Mouse (Mus musculus): ENCODE measurements around the gene Cfc1. TPM values are rescaled to one million over a fixed set of nuclear protein-coding genes. Genes with fewer than 3 reads are reported as not detected.
A peak's percentile ranks its signal among the peaks of the same experiment; 100 is the strongest.
"Not testable (repeated sequence)": the region's sequence is repeated elsewhere in the genome, so short reads cannot be mapped to it uniquely, and the experiment has no call there.

The Cfc1 gene
- polyA plus RNA-seq (2015; fragmentation: Nextera tagmentation; extraction: Ambion mirVana), result not detected in 2 replicates

- peaks cover 41% of the 10 kb centered on the region for H3K27me3 ChIP-seq
- 24% methylated on average over 7 of the region's 7 CpGs for WGBS
- not testable (repeated sequence) for H3K4me1 ChIP-seq; H3K9ac ChIP-seq; ATAC-seq; H3K9me3 ChIP-seq (replicated peaks); H3K27ac ChIP-seq; H3K36me3 ChIP-seq (ENCODE audit: poor library complexity, severe bottlenecking); H3K4me3 ChIP-seq
- 0 out of 2 replicates have a peak within 1 kb of the TSS, but pooled peaks have one; percentile 36 for H3K4me2 ChIP-seq
Observed at GRCm38 (mm10) chr1:34535043-34535698, at the start of gene Cfc1. Cfc1 (plus strand) TSS chr1:34535648.

- Histone ChIP-seq H3K4me1 (peaks cover 6% of the 10 kb centered on the region; the same call in 1 of the 2 replicates), H3K27ac (no peak overlapping the region), H3K27me3 (0 out of 2 replicates have a peak, but pooled peaks cover 4% of the 10 kb centered on the region), H3K36me3 (ENCODE audit: poor library complexity, severe bottlenecking) (no peaks in the 10 kb centered on the region), H3K9ac (no peak overlapping the region), H3K4me3 (no peak overlapping the region), H3K4me2 (no peak overlapping the region), H3K9me3 (replicated peaks) (no peaks in the 10 kb centered on the region)
- ATAC-seq, result no peak
- 97% methylated on average over 3 of the region's 3 CpGs for WGBS
Observed at GRCm38 (mm10) chr1:34487383-34487782, 48.1 kb upstream of the Cfc1 start.

DNA sequence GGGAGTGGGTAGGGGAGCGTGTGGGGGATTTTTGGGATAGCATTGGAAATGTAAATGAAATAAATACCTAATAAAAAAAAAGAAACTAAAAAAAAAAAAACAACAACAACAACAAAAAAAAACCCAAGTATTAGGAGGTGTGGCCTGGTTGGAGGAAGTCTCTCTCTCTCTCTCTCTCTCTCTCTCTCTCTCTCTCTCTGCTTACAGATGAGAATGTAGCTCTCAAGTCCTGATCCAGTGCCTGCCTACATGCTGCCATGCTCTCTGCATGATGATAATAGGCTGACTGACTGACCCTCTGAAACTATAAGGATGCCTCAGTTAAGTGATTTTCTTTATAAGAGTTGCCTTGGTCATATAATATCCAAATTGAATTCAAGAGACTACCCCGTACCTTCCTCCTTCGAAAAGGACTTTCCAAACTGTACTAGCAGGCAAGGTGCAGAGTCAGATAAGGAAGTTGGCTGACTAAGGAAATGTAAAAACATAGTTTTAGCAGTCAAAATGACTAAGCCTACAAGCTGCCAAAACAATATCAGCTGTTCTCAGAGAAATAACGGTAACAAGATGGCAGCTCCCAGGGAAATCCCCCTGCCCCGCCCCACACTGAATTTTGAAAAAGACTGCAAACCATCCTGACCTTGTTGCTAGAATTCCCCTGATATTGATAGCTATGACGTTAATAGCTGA lies 45.5 kb upstream of the Cfc1 start:
- no peak overlapping the region for H3K4me3 ChIP-seq
- 90% methylated on average over 6 of the region's 6 CpGs for WGBS
- H3K4me2 ChIP-seq, result no peak overlapping the region
- no peaks in the 10 kb centered on the region for H3K9me3 ChIP-seq (replicated peaks)
- no peak overlapping the region for H3K9ac ChIP-seq
- H3K27ac ChIP-seq, result no peak overlapping the region
- ATAC-seq, result no peak
- peaks cover 6% of the 10 kb centered on the region; the same call in 1 of the 2 replicates for H3K4me1 ChIP-seq
- no peaks in the 10 kb centered on the region for H3K36me3 ChIP-seq (ENCODE audit: poor library complexity, severe bottlenecking)
- 0 out of 2 replicates have a peak, but pooled peaks cover 4% of the 10 kb centered on the region for H3K27me3 ChIP-seq

DNA sequence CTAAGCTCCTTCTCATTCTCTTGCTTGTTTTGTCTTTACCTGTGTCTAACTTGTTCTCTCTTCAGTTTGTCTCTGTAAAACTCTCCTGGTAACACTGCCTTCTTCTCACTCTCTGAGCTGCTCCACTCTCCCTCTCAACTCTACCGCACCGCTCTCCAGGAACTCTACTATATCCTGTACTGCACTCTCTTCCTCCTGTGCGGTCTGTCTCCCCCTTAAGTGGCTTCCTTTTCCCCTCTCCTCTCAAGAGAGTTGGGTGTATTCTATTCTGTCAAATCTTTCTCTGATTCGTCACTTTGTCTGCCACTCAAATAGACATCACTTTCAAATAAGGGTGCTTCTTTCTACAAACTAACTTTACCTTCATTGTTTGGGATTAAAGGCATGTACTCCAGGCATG lies 44.0 kb upstream of the Cfc1 start:
- H3K4me2 ChIP-seq, result no peak overlapping the region
- WGBS, result 91% methylated on average over 4 of the region's 4 CpGs
- H3K9me3 ChIP-seq (replicated peaks), result no peaks in the 10 kb centered on the region
- H3K4me1 ChIP-seq, result no peaks in the 10 kb centered on the region
- H3K36me3 ChIP-seq (ENCODE audit: poor library complexity, severe bottlenecking), result no peaks in the 10 kb centered on the region
- no peak for ATAC-seq
- H3K27me3 ChIP-seq, result no peaks in the 10 kb centered on the region
- H3K4me3 ChIP-seq, result no peak overlapping the region
- H3K27ac ChIP-seq, result no peak overlapping the region
- no peak overlapping the region for H3K9ac ChIP-seq

- H3K9me3 ChIP-seq (replicated peaks), result no peaks in the 10 kb centered on the region
- H3K27ac ChIP-seq, result no peak overlapping the region
- no peak overlapping the region for H3K4me2 ChIP-seq
- no peak overlapping the region for H3K4me3 ChIP-seq
- H3K4me1 ChIP-seq, result no peaks in the 10 kb centered on the region
- H3K27me3 ChIP-seq, result no peaks in the 10 kb centered on the region
- no peak for ATAC-seq
- no peak overlapping the region for H3K9ac ChIP-seq
- 38% methylated on average over 3 of the region's 3 CpGs for WGBS
- H3K36me3 ChIP-seq (ENCODE audit: poor library complexity, severe bottlenecking), result no peaks in the 10 kb centered on the region
Observed at GRCm38 (mm10) chr1:34502991-34503390, 32.5 kb upstream of the Cfc1 start.

DNA sequence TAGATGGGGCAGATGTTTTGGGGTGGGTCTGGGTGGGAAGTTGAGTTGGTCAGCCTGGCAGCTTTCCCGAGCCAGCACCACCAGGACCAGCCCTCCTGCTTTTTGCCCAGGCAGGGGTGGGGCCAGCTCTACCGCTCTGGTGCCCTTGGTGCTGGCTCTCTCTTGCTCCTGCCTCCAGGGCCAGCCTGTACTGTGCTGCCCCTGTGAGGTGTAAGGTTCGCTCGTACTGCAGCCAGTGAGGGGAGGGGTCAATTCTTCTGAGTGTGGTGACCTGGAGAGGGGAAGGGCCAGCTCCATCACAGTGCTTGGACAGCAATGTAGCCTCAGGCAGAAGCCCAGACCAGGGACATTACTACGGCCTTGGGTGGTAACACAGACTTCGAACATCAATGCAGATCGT lies 30.1 kb upstream of the Cfc1 start:
- no peaks in the 10 kb centered on the region for H3K4me1 ChIP-seq
- H3K27me3 ChIP-seq, result no peaks in the 10 kb centered on the region
- H3K4me2 ChIP-seq, result no peak overlapping the region
- no peak overlapping the region for H3K27ac ChIP-seq
- 71% methylated on average over 7 of the region's 7 CpGs for WGBS
- no peak overlapping the region for H3K9ac ChIP-seq
- no peak for ATAC-seq
- H3K4me3 ChIP-seq, result no peak overlapping the region
- H3K9me3 ChIP-seq (replicated peaks), result no peaks in the 10 kb centered on the region
- no peaks in the 10 kb centered on the region for H3K36me3 ChIP-seq (ENCODE audit: poor library complexity, severe bottlenecking)

- Histone ChIP-seq H3K27ac (no peak overlapping the region), H3K4me2 (no peak overlapping the region), H3K27me3 (no peaks in the 10 kb centered on the region), H3K4me1 (no peaks in the 10 kb centered on the region; the same call in 1 of the 2 replicates), H3K9ac (no peak overlapping the region), H3K9me3 (replicated peaks) (no peaks in the 10 kb centered on the region), H3K36me3 (ENCODE audit: poor library complexity, severe bottlenecking) (no peaks in the 10 kb centered on the region), H3K4me3 (no peak overlapping the region)
- 79% methylated on average over 4 of the region's 4 CpGs for WGBS
- ATAC-seq, result no peak
Observed at GRCm38 (mm10) chr1:34505970-34506551, 29.4 kb upstream of the Cfc1 start.

GRCm38 (mm10) chr1:34507986-34508385 lies 27.5 kb upstream of the Cfc1 start:
- no peaks in the 10 kb centered on the region for H3K9me3 ChIP-seq (replicated peaks)
- H3K27ac ChIP-seq, result no peak overlapping the region
- 79% methylated on average over 3 of the region's 3 CpGs for WGBS
- no peaks in the 10 kb centered on the region for H3K27me3 ChIP-seq
- no peak overlapping the region for H3K4me3 ChIP-seq
- no peaks in the 10 kb centered on the region for H3K36me3 ChIP-seq (ENCODE audit: poor library complexity, severe bottlenecking)
- no peaks in the 10 kb centered on the region; the same call in 1 of the 2 replicates for H3K4me1 ChIP-seq
- no peak overlapping the region for H3K9ac ChIP-seq
- H3K4me2 ChIP-seq, result no peak overlapping the region
- no peak for ATAC-seq

DNA sequence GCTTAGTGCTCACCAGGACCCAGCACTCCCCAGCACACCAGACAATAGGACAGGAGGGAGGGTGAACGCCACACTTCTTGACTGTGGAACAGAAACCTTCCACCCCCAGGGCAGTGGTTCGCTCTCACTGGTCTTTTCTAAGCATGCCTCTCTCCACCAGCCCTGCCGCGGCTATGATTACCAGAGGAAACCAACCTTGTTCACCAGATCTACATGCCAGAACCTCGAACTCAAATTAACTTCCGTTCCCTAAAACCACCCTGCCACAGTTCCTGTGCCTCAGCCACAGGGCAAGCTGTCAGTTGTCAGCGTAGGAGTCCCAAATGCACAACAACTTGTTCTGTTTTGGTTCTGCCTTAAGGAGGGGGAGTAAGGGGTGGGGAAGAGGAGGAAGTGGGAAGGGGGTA lies 24.9 kb upstream of the Cfc1 start:
- H3K27me3 ChIP-seq, result no peaks in the 10 kb centered on the region
- H3K4me3 ChIP-seq, result no peak overlapping the region
- 7% methylated on average over 7 of the region's 7 CpGs for WGBS
- no peak overlapping the region for H3K9ac ChIP-seq
- peak overlapping the region; percentile 5; the same call in 1 of the 2 replicates for H3K4me2 ChIP-seq
- no peak for ATAC-seq
- H3K27ac ChIP-seq, result no peak overlapping the region
- H3K9me3 ChIP-seq (replicated peaks), result no peaks in the 10 kb centered on the region
- H3K4me1 ChIP-seq, result no peaks in the 10 kb centered on the region; the same call in 1 of the 2 replicates
- no peaks in the 10 kb centered on the region for H3K36me3 ChIP-seq (ENCODE audit: poor library complexity, severe bottlenecking)

DNA sequence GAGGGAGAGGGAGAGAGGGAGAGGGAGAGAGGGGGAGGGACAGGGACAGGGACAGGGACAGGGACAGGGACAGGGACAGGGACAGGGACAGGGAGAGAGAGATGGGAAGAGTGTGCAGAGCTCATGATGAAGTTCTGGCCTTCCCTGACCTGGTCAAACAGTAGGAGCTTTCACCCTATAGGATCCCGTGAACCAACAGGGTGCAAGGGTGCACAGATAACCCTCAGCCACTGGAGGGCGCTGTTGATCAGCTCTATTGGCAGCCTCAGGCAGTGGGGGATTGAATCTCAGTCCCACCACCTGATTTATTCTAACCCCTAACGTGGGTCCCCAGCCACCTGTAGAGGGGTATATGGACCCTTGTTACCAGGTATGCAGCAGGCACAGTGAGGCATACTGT lies 24.4 kb upstream of the Cfc1 start:
- Histone ChIP-seq H3K36me3 (ENCODE audit: poor library complexity, severe bottlenecking) (no peaks in the 10 kb centered on the region), H3K4me1 (no peaks in the 10 kb centered on the region; the same call in 1 of the 2 replicates), H3K9ac (no peak overlapping the region), H3K4me3 (no peak overlapping the region), H3K27me3 (no peaks in the 10 kb centered on the region), H3K27ac (no peak overlapping the region), H3K4me2 (no peak overlapping the region), H3K9me3 (replicated peaks) (no peaks in the 10 kb centered on the region)
- 2% methylated on average over 3 of the region's 3 CpGs for WGBS
- peak; percentile 19; the same call in 1 of the 2 replicates for ATAC-seq

- H3K4me2 ChIP-seq, result no peak overlapping the region
- no peak overlapping the region for H3K27ac ChIP-seq
- no peak overlapping the region for H3K4me3 ChIP-seq
- H3K27me3 ChIP-seq, result no peaks in the 10 kb centered on the region
- no peak overlapping the region for H3K9ac ChIP-seq
- H3K4me1 ChIP-seq, result no peaks in the 10 kb centered on the region; the same call in 1 of the 2 replicates
- no peaks in the 10 kb centered on the region for H3K36me3 ChIP-seq (ENCODE audit: poor library complexity, severe bottlenecking)
- WGBS, result 76% methylated on average over 4 of the region's 4 CpGs
- H3K9me3 ChIP-seq (replicated peaks), result no peaks in the 10 kb centered on the region
- ATAC-seq, result no peak
Observed at GRCm38 (mm10) chr1:34513068-34513467, 22.4 kb upstream of the Cfc1 start.

DNA sequence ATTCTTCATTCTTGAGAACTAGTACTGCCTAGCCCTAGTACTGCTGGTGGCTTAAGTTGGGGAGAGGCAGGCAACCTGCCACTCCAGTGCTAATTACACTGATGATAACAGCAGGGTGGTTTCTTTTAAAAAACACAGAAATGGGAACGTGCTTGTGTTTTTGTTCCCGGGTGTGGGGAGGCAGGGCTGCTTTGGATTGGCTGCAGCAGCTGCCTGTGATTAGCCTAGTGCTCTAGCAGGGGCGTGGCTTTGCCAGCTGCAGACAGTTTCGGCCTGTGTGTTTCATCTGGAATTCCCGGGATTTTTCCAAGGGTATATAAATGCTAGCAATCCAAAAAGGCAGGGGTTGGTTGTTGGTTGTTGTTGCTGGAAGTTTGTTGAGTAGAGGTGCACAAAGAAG lies 18.9 kb upstream of the Cfc1 start:
- no peak overlapping the region for H3K4me2 ChIP-seq
- no peaks in the 10 kb centered on the region for H3K4me1 ChIP-seq
- no peaks in the 10 kb centered on the region for H3K9me3 ChIP-seq (replicated peaks)
- no peak overlapping the region for H3K9ac ChIP-seq
- ATAC-seq, result no peak
- no peak overlapping the region for H3K4me3 ChIP-seq
- H3K36me3 ChIP-seq (ENCODE audit: poor library complexity, severe bottlenecking), result no peaks in the 10 kb centered on the region
- no peaks in the 10 kb centered on the region for H3K27me3 ChIP-seq
- 46% methylated on average over 5 of the region's 5 CpGs for WGBS
- H3K27ac ChIP-seq, result no peak overlapping the region

All from forebrain, embryonic 13.5 days (tissue).